Mouse (Mus musculus) spleen, adult 2 months (tissue): ENCODE results near the gene Ajm1.

ENCODE experiments used
- CTCF ChIP-seq: fragments of 200-500 bp; IDR thresholded peaks from 2 replicates; pipeline ENCODE4 v1.5.1; 2011; ENCODE audit warnings: mild to moderate bottlenecking, inconsistent platforms; ENCODE audit not compliant: insufficient read depth, insufficient read length, insufficient replicate concordance; ENCODE audit errors: extremely low read depth
- POLR2A ChIP-seq: fragments of 200-500 bp; IDR thresholded peaks from 2 replicates; pipeline ENCODE4 v1.6.1; 2011; ENCODE audit warnings: low read depth, low read length, inconsistent platforms

- TF ChIP-seq CTCF (no peak), POLR2A (no peak)
Observed at GRCm38 (mm10) chr2:25534178-25534865, 47.2 kb downstream of the Ajm1 start.
